Mouse (Mus musculus): ENCODE results near the gene Tmem266.

Tmem266 gene

DNA sequence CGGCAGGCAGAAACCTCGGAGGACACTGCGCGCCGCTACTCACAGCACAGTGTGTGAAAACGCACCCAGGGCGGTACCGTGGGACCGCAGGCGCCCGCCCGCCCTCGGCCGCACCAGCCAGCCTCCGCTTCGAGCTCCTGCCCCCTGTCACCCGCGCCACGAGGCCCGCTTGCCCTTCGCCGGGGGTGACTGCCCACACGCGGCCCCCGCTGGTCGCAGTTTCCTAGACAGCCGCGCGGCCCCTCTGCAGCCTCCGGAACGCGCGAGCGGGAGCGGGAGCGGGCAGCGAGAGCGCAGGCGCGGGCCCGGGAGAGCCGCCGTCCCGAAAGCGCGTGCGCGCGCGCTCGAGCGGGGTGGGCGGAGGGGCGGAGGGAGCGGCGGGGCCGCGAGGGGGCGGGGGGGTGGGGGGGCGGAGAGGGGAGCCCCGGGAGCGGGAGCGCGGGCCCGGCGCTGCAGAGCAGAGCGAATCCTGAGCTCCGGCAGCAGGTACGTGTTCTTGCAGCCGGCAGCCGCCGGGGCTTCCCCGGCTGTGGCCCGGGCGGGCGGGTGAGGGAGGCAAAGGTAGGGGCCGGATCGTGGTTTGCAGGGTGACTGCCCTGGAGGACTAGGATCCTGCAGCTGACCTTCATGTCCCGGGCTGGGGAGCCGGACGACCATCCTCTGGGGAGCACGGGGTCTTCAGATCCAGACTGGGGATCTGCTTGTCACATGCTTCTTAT lies at the start of gene Tmem266, which contains the start of gene Nrg4:
Gene Tmem266 (plus strand): TSS at position 399 of the 719 bp plus-strand sequence.
Gene Nrg4 (minus strand): TSS at position 330 of the 719 bp plus-strand sequence.
- DNase-seq (ENCODE audit: low spot score in 2 of 2) = peak; percentile 75 to 83

DNA sequence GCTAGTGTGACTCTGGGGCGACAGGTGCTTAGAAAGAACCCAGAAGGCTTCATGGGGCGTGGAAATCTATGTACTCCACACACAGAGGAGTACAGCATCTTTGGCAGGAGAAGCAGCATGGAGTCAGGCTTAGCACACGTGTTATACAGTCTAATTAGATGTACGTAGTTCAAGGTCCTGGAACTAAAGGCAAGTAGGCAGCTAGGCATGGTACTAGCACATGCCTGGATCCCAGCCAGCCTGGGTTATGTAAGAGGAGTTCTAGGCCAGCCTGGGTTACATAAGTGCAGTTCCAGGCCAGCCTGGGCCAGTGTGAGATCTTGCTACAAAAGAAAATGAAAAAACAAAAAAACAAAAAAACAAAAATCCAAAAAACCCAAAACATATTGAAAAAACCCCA lies 49.2 kb upstream of the Tmem266 start:
- no peak for DNase-seq (ENCODE audit: low spot score in 2 of 2)

DNA sequence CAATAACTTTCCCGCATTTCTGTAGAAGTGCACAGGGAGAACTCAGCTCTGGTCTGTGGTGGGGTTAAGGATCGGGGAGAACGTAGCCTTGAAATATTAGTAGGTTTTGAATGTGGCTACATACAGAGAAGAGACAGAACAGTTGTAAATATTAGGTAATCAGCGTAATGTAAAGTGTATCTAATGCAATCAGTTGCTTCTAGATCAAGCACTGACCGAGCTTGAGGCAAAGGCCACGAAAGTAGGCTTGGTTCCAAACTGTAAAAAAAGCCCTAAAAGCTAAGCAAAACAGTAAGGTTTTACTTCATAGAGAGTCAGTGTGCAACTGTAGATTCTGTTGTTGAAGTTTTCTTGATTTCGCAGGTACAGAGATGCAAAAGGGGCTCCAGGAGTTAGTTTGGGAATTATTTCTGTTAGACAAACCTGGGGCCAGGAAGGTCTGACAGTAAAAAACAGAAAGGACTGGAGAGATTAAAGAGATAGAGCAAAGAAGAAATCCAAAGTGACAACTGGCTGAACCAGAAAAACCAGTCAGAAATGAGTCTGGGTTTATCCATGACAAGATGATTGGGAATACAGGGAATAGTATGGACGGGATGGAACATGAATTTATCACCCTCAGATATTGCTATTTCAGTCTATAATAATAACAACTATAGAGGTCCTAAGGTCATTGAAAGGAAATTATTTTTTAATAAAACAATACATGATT lies 47.4 kb upstream of the Tmem266 start:
- DNase-seq (ENCODE audit: low spot score in 2 of 2) = no peak

DNA sequence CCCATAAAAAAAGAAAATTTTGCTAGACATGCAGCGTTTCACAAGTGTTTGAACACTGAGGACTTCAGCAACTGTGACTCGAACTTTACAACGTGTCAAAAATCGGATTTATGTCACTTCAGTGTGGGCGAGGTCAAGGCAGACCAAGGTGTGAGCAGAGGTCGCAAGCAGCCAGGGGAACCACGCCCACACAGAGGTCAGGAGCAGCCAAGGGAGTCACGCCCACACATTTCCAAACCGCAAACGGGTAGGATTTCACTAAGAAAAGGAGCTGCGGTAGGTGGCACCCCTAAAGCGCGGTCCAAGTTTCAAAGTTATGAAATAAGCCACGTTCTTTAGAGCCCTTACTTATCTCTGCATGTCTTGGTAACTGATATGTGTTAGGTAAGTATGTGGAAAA lies 43.2 kb upstream of the Tmem266 start:
- no peak for DNase-seq (ENCODE audit: low spot score in 2 of 2)

DNA sequence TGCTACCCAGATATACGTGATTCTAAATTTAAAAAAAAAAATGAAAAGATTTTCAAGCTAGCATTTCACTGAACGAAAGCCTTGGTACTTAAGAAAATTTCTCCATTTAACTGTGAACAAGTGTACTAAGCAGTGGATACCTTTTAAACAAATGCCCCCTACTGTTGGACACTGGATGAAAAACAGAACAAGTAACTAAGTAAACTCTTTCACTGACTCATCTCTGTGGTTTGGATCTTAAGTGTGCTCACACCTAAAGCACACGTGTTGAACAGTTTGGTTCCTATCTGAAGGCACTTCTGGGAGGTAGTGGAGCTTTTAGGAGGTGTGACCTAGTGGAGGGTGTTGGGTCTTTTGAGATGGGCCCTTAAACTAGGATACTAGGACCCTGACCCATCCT lies 41.5 kb upstream of the Tmem266 start:
- no peak for DNase-seq (ENCODE audit: low spot score in 2 of 2)

DNA sequence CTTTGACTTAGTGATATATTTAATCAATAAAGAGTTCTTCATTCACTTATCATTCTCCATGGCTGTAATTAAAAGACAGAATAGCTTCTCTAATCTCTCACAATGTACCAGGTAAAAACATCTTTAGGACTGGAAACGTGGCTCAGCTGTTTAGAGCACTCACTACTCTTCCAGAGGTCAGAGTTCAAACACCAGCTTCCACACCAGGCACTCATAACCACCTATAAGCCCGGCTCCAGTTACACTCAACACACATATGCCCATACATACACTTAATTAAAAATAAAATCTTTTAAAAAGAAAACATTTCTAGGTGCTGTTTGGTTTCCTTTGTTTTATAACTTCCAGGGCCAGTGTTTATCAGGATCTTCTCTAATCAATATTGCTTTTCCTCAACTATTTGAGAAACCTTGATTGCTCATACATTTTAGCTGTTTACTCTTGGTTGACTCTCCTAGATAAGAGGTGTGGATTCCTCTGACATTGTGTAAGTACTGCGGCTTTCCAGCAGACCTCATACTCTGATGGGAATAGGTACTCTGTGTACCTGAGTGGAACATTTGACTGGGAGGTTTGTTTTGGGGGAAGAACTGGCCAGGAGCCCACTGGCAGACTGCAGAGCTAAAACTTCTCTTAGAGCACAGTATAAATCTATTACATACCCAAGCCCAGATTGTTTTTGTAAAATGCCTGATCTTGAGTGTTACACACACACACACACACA lies 37.1 kb upstream of the Tmem266 start:
- no peak for DNase-seq (ENCODE audit: low spot score in 2 of 2)

DNA sequence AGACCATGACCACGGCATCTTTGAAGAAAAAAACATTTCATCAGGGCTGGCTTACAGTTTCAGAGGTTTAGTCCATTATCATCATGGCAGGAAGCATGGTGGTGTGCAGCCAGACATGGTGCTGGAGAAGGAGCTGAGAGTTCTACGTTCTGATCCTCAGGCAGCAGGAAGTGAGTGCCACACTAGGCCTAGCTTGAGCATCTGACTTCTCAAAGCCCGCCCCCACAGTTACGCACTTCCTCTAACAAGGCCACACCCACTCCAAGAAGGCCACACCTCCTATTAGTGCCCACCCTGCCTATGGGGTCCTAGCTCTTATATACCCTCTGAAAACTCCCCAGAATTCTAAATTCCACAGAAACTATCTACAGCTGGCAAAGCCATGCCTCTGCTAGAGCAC lies 34.7 kb upstream of the Tmem266 start:
- DNase-seq (ENCODE audit: low spot score in 2 of 2) = no peak

DNA sequence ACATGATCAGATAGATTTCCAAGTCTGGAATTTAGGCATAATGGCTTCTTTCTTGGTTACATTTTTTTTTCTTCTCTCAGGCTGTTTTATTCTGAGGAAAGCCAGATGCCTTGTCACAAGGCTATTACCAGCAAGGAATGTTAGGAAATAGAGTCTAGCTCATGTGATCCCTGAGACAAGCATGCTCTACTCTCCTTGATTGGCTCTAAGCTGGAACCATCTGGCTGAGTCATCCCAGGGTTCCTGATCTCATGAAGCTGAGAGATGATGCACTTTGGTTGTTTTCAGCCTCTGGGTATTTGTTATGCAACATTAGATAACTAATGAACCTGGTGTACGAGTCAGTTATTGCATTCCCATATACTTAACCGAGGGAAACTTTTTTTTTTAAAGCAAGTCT lies 30.5 kb upstream of the Tmem266 start:
- no peak for DNase-seq (ENCODE audit: low spot score in 2 of 2)

DNA sequence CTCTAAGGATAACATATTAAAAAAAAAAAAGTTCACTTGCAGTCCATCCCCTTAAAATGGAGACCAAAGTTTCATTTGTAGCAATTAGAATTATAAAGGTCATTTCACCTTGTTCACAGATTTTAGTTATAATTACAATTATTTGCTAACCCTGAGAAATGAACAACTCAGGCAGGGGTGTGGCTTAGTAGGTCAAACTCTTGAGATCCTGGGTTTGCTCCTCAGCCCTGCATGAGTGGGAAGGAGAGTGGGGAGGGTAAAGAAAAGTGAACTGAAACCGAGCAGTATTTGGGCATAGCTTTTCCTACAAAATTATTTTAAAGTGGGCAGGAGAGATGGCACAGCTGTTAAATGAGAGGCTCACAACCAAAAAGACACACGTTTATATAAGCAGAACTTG lies 19.6 kb upstream of the Tmem266 start:
- DNase-seq (ENCODE audit: low spot score in 2 of 2) = no peak

DNA sequence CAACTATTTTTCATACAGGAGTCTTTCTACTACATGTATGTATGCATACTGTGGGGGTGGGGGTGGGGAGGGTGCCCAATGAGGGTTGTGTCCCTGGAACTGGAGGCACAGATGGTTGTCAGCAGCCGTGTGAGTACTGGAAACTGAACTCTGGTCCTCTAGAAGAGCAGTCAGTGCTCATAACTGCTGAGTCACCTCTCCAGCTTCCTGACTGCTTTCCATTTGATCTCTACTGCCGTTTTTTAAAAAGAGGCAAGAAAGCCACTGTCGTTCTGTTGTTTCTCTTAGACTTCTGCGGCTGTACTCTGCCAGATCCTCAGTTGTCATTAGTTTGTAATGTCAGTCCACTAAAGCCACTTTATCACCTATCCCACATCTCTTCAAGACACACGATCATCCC lies 19.2 kb upstream of the Tmem266 start:
- no peak for DNase-seq (ENCODE audit: low spot score in 2 of 2)

DNA sequence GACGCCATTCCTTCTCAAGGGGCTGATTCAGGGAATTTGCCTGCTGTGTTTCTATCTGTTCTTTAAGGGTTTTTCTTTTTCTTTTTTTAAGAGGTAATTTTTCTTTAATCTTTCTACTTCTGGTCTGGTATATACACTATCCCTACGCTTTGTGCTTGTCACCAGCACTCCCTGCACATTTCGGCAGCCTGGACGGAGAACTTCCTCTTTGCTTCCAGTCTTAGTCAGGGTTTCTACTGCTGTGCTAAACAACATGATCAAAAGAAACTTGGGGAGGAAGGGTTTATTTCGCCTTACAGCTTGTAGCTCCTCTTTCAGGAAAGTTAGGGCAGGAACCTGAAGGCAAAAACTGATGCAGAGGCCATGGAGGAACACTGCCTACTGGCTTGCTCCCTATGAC lies 18.3 kb upstream of the Tmem266 start:
- DNase-seq (ENCODE audit: low spot score in 2 of 2) = no peak

DNA sequence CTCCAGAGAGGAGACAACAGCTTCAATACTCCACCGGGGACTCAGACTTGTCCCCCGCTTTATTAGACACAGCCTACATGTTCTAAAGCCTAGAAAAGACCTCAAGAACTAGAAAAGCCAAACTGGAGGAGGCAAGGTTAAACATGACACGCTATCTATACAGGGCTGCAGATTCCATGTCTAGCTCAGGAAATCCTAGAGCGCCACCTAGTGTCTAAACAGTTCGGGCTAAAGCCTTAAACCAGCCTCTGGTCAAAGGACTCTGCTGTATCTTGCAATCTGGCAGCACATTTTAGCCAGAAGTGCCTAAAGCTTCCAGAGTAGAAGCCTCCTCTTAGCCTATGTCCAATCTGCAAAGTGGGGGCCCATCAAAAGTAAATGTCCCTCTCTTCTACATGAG lies 15.2 kb upstream of the Tmem266 start:
- DNase-seq (ENCODE audit: low spot score in 2 of 2) = peak; percentile 63 to 86

DNA sequence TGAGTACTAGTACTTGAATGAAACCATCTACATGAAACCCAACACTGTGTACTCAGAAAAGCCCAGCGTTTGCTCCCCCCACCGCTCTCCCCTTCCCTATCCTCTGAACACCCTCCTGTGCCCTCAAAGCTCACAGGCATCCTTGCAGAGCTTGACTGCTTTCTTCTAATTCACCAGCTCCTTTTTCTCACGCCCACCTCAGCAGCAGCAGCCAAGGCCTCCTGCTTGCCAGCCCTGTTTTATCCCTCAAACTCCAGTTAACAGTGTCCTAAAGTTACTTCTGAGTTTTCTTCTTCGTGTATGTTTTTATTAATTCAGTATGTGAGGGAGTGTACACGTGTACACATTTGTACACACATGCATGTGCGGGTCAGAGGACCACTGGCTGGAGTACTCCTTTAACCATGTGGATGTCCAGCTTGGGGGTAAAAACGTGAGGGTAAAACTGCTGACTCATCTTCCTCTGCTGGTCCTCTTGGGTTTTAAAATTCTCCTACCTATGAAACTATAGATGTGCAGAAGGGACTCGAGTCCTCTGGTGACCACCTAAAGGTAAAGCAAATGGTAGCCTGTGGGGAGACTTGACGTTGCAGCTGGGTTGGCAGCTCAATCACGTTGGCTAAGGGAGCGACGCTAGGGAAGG lies 13.0 kb upstream of the Tmem266 start:
- DNase-seq (ENCODE audit: low spot score in 2 of 2) = peak in 1 of 2 experiments; percentile 38

DNA sequence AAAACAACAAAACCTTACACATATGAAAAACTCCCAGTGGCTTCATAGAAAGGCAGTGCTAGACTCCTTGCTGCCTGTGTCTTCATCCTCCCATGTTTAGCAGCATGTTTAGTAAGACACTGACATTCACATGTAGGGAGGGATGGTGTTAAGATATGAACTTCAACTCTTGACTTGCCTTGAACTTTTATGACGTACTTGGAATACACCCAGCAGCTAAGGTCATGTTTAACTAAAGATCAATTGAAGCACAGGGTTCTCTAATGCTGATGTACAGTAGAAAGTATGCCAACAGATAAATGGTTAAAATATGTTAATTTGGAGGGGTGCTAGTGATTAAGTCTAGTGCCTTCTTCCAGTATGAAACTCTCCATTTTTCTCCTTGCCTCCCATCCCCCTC lies 4.1 kb upstream of the Tmem266 start:
- no peak for DNase-seq (ENCODE audit: low spot score in 2 of 2)

DNA sequence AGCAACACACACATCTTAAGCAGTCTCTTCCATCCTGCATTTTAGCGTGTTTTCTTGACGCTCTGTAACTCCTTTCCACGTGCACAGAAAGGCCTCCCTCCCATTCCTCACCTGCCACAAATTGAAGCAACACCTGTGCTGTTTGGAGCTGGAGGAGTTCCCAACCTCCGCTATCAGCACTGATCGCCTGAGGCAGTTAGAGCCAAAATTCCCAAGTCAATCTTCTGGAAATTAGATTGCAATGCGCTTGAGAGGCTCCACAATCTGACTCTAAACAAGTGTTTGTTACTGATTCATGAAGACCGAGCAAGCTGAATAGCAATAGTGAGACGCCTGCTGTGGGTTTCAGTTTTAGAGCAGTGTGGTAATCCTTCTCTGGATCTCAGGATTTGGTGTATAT lies 2.6 kb upstream of the Tmem266 start:
- DNase-seq (ENCODE audit: low spot score in 2 of 2) = no peak

DNA sequence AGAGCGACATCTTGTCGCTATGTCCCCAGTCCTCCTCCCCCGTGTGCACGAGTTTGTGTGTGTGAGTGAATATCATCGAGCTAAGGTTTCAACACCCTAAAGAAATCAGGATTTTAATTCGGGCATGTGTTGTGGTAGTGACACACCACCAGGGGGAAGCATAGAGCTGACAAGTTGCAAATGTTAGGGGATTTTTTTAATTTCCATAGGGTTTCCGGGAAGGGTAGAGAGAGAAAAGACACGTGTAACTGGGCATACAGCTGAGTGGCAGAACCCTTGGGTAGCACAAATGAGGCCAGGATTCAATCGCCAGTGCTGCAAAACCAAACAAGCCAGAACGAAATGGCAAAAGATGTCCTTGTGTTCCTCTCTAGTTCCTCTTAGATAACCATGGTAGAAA lies 2.2 kb upstream of the Tmem266 start:
- no peak for DNase-seq (ENCODE audit: low spot score in 2 of 2)

DNA sequence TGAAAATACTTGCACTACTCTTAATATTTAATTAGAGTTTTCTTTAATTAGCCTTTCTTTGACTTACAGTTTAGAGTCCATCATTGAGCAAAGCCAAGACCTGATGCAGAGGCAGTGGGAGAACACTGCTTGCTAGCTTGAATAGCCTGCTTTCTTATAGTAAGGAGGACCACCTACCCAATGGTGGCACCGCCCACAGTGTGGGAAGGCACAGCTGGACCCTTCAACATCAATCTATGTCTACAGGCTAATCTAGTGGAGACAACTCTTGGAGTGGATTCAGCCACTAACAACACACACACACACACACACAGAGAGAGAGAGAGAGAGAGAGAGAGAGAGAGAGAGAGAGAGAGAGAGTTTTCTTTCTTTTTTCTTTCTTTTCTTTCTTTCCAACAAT lies 1.7 kb upstream of the Tmem266 start:
- no peak for DNase-seq (ENCODE audit: low spot score in 2 of 2)

DNA sequence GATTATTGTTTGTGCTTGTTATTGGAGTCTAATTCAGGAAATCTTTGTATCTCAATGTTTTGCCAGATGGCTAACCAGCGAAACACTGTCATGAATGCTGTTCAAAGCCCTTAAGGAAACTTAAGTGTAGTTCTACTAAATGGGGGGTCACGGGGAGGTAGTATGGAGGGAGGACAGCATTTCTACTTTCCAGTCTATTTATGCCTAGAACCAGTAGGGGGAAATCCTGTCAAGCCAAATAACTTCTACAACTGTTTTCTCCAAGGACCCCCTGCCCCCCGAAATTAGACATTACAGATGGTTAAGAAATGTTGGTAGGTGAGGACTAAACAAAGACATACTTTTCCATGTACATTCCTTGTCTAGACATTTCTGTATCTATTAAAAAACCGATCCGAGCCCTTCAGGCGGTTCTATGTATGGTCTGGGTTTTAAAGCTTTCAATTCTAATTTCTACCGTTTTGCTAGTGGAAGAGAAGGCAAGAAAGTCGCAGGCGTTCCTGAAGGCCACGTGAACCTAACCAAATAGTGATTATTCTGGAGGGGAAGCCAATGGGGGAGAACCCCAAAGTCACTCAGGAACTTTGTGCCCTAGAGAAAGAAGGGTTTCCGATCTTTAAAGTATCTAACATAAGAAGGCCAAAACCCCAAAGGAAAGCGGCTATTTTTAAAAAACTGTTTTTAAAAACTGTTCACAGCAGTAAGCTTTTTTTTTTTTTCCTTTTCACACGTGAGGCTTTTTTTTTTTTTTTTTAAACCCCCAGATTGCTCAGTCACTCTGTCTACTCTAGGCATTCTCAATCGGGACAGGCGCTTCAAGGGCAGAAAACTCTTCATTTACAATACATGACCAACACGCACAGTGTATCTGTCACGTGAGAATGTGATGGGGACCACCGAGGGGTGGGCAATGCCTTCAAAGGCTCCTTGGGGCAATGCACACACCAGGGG lies 874 bp upstream of the Tmem266 start:
- DNase-seq (ENCODE audit: low spot score in 2 of 2) = no peak

DNA sequence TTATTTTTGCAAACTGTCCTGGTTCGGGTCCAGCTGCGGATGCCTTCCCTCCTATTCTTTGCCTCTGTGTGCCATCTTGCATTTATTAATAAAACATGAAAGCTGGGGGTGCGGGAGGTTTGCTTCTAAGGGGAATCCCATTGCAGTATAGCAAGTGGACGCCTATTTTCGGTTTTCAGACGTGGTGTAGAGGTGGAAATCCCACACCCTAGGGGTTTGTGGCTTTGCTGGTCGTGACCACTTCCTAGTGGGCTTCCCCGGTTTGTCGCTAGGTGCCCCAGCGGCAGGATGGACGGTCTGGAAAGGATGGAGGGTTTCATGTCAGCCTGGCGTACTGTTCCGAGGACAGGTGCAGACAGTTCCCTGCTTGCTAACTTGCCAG lies 512 bp downstream of the Tmem266 start:
- DNase-seq (ENCODE audit: low spot score in 2 of 2) = no peak

DNA sequence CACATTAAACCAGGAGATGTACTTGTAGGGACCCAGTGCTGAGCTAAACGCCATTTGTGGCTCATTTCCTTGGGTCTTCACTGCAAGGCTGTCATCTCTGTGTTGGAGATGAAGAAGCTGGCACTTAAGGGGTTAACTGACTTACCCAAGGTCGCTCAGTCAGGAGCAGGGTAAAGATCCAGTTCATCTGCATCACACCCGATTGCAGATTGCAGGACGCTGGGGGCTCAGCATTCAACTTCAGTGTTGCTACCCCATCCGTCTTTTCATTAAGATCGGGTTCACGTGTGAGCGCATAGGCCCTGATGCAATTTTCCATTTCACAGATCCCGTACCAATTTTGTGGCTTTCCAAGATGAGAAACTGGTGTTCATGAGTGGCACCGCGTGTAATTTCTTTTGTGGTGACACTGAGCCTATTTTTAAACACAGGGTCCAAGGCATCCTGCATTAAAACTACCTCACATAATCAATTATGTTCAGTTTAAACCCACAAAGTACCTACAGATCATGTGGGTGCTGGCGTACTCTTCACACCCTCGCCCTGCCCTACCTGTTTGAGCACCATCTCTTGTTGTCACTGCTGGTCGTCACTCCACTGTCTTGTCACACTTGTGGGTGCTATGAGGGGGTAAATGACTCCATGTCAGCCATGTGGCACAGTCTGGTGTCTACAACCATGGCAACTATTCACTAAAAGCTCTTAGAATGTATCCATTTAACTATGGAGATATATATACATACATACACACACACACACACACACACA lies 1.6 kb downstream of the Tmem266 start:
- no peak for DNase-seq (ENCODE audit: low spot score in 2 of 2)

Measured in frontal cortex, postnatal 36 days (tissue).